Mouse (Mus musculus) liver, embryonic 14 days (tissue): ENCODE results near the gene Rergl. TPM values are rescaled to one million over a fixed set of nuclear protein-coding genes. Genes with fewer than 3 reads are reported as not detected.

Source experiments
- polyA plus RNA-seq: library from polyadenylated mRNA; depleted of rRNA; stranded (reverse); fragments of >200 nt; gene quantifications from 2 replicates; pipeline ENCODE4 v1.2.3, GENCODE M21; 2012; rRNA removed

Gene Rergl
- polyA plus RNA-seq, result not detected in 2 replicates

DNA sequence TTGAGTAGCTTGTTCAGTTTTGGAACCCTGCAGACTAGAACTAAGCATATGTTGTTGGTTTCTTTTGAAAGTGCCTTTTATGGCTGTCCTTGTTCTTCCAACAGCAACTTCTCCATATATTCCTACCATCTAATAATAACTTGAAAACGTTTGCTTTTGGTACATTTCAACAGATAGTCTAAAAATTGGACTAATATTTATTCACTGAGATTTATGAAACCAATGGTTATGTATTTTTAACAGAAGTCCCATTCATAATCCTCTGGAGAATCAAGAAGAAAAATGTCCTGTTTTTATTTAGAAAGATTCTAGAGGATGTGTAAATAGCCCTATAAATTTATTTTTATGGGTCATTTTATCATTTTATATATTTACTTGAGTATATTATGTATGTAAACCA, at the start of gene Rergl:
Gene Rergl (minus strand): TSS at position 101 of the 400 bp plus-strand sequence.

Other genes starting within 250 kb of the Rergl start
- 1.1 and 1.5 TPM in 2 replicates for gene Pik3c2g, start 85.2 kb upstream of the Rergl start, polyA plus RNA-seq